Mouse (Mus musculus) subcutaneous adipose tissue, adult 2 months (tissue): ENCODE measurements around the gene Hist2h3b. TPM values are rescaled to one million over a fixed set of nuclear protein-coding genes. Genes with fewer than 3 reads are reported as not detected.

Experiments
- polyA plus RNA-seq: library from polyadenylated mRNA; depleted of rRNA; stranded (reverse); fragments of >200 nt; gene quantifications from 2 replicates; pipeline ENCODE4 v1.2.3, GENCODE M21; 2012; ENCODE audit warnings: low replicate concordance; rRNA removed

Hist2h3b gene
- 7.6 and 40.3 TPM in 2 replicates for polyA plus RNA-seq

GRCm38 (mm10) chr3:96268051-96268775 lies at the start of gene Hist2h3b:
TSS of gene Hist2h3b (plus strand) at chr3:96268654.

DNA sequence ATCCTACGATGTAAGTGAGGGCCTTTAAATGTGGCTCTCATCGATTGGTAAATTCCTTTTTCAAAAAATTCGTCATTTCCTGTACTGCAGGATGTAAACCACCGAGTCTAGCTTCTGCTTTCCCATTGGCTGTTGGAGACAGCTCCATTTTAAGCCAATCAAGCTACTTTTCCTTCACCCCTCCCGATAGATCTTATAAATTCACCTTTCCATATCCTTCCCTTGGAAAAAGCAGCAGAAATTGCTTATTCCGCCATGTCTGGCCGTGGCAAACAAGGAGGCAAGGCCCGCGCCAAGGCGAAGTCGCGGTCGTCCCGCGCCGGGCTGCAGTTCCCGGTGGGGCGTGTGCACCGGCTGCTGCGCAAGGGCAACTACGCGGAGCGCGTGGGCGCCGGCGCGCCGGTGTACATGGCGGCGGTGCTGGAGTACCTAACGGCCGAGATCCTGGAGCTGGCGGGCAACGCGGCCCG lies 48.8 kb upstream of the Hist2h3b start, which contains the start of the genes Bola1 and Hist2h2ab:
Gene Bola1, minus strand, starts transcription at position 49 of the 470 bp plus-strand sequence.
Gene Hist2h2ab, plus strand, starts transcription at position 205 of the 470 bp plus-strand sequence.

GRCm38 (mm10) chr3:96220765-96221639 lies 47.5 kb upstream of the Hist2h3b start, which contains the start of the genes Hist2h2ac and Hist2h2be:
TSS of gene Hist2h2ac (minus strand) at chr3:96220880.
TSS of gene Hist2h2be (plus strand) at chr3:96221119.

DNA sequence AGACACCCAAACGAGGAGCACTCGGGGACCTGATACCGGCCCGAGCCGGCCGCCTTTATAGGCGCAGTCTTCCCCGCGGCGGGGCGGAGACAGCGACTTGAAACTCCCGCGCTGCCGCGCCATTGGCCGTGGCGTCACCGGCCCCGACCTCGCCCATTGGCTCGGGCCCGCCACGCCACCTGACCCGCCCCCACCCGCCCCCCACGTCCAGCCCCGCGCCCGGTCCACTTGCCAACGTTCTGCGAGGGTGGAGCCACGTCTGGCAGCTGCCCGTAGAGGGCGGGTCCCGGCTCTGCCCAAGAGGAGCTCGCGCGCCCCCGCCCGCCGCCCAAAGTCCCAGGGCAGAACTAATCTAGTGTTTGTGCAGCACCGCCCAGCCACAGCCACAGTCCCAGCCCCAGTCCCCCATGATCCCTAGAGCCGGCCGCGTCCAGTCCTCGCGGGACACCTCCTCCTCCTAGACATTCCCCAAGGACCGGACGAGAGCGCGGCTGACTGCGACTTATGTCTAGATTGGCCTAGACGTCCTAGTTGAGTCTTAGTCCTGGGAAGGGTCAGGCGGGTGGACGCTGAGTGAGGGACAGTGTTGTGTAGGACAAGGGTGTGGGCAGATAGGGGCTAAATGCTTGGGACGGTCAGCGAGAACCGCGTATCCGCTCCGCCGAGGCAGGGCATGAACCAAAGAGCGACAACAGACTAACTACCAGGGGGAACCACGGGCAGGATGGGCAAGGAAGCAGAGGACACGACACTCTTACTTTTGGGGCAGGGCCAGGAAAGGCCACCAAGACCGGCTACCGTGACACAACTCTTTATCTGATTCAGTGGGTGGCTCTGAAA lies 29.3 kb upstream of the Hist2h3b start, which contains the start of gene Hist2h3c2:
Gene Hist2h3c2, minus strand, starts transcription at position 174 of the 840 bp plus-strand sequence.

DNA sequence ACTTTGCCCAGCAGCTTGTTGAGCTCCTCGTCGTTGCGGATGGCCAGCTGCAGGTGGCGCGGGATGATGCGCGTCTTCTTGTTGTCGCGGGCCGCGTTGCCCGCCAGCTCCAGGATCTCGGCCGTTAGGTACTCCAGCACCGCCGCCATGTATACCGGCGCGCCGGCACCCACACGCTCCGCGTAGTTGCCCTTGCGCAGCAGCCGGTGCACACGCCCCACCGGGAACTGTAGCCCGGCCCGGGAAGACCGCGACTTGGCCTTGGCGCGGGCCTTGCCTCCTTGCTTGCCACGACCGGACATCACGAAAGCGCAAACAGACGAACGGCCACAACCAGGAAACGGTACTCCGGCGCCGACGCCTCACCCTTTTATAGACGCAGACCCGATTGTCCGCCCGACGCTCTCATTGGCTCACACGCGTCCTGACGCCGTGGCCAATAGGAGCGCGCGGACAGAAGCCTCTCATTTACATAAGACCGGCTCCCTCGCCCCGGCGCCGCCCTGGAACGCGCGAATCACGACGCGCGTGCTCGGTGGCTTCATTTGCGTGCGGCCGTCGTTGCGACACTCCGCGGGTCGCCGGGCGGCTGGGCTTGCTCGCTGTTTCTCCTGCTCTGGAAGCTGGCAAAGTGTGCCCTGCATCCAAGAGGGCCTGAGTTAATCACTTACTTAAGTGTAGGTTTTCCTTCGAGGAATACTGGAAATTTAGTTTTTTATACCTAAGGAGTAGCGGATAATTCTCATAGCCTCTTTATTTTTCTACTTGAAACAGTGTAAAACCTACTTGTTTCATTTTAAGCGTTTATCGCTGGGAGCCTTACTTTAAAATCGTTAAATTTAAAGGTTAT lies 28.3 kb upstream of the Hist2h3b start, which contains the start of gene Hist2h2aa2:
Gene Hist2h2aa2, minus strand, starts transcription at position 328 of the 850 bp plus-strand sequence.

DNA sequence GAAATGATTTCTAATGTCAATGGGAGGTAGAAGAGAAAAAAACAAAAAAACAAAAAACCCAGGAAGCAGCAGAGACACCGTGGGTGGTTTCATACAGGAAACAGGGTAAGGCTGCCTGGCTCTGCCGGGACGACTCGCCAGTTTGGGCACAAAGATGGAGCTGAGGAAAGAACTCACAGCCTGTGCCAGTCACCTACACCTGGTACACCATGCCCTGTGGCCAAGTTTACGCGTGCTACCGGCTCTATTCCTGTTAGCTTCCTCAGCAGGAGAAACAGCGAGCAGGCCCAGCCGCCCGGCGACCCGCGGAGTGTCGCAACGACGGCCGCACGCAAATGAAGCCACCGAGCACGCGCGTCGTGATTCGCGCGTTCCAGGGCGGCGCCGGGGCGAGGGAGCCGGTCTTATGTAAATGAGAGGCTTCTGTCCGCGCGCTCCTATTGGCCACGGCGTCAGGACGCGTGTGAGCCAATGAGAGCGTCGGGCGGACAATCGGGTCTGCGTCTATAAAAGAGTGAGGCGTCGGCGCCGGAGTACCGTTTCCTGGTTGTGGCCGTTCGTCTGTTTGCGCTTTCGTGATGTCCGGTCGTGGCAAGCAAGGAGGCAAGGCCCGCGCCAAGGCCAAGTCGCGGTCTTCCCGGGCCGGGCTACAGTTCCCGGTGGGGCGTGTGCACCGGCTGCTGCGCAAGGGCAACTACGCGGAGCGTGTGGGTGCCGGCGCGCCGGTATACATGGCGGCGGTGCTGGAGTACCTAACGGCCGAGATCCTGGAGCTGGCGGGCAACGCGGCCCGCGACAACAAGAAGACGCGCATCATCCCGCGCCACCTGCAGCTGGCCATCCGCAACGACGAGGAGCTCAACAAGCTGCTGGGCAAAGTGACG lies 23.2 kb upstream of the Hist2h3b start, which contains the start of gene Hist2h2aa1:
Gene Hist2h2aa1, plus strand, starts transcription at position 495 of the 884 bp plus-strand sequence.

GRCm38 (mm10) chr3:96246427-96246856 lies 22.0 kb upstream of the Hist2h3b start, which contains the start of gene Hist2h3c1:
TSS of gene Hist2h3c1 (plus strand) at chr3:96246685.

DNA sequence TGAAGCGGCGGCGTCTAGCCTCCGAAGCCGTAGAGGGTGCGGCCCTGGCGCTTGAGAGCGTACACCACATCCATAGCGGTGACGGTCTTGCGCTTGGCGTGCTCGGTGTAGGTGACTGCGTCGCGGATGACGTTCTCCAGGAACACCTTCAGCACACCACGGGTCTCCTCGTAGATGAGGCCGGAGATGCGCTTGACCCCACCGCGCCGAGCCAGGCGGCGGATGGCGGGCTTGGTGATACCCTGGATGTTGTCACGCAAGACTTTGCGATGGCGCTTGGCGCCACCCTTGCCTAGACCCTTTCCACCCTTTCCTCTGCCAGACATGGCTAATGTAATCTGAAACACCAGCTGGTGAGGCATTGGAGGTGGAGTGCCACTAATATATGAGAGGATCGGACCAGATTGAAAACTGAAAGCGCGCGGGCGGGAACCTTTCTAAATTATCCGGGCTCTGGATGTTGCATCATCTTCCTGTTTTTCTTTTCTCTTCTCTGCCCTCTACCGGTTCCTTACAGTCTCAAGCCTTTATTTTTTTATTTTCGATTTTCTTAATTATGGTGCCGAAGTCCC lies 5.4 kb upstream of the Hist2h3b start, which contains the start of gene Hist2h4:
Gene Hist2h4, minus strand, starts transcription at position 333 of the 572 bp plus-strand sequence.

GRCm38 (mm10) chr3:96269511-96270474 lies 1.3 kb downstream of the Hist2h3b start, which contains the start of gene Hist2h2bb:
TSS of gene Hist2h2bb (plus strand) at chr3:96269752.

GRCm38 (mm10) chr3:96293787-96294186 lies 25.3 kb downstream of the Hist2h3b start, which contains the start of gene Fcgr1:
TSS of gene Fcgr1 (minus strand) at chr3:96293969.

Other genes starting within 250 kb of the Hist2h3b start
- gene Vps45, start 210.2 kb upstream of the Hist2h3b start, polyA plus RNA-seq = 6.9 and 8.3 TPM in 2 replicates
- gene Otud7b, start 164.1 kb upstream of the Hist2h3b start, polyA plus RNA-seq = 9.3 and 15.2 TPM in 2 replicates
- gene Mtmr11, start 106.7 kb upstream of the Hist2h3b start, polyA plus RNA-seq = 21.6 and 30.8 TPM in 2 replicates
- gene Sf3b4, start 96.3 kb upstream of the Hist2h3b start, polyA plus RNA-seq = 42.2 and 80.9 TPM in 2 replicates
- gene Sv2a, start 87.5 kb upstream of the Hist2h3b start, polyA plus RNA-seq = 1.5 and 9.7 TPM in 2 replicates
- 55.8 and 58.3 TPM in 2 replicates for gene Bola1, start 48.9 kb upstream of the Hist2h3b start, polyA plus RNA-seq
- 3.5 TPM in 1 of 2 replicates, not detected in the other for gene Hist2h2ab, start 48.8 kb upstream of the Hist2h3b start, polyA plus RNA-seq
- 1.6 and 9.3 TPM in 2 replicates for gene Hist2h2ac, start 47.8 kb upstream of the Hist2h3b start, polyA plus RNA-seq
- gene Hist2h2be, start 47.5 kb upstream of the Hist2h3b start, polyA plus RNA-seq = 4.4 and 6.0 TPM in 2 replicates
- 33.9 and 43.2 TPM in 2 replicates for gene Hist2h3c2, start 29.5 kb upstream of the Hist2h3b start, polyA plus RNA-seq
- gene Hist2h2aa2, start 28.4 kb upstream of the Hist2h3b start, polyA plus RNA-seq = 97.9 and 418 TPM in 2 replicates
- gene Hist2h2aa1, start 23.2 kb upstream of the Hist2h3b start, polyA plus RNA-seq = 300 and 841 TPM in 2 replicates
- not detected in 2 replicates for gene Hist2h3c1, start 22.0 kb upstream of the Hist2h3b start, polyA plus RNA-seq
- gene Hist2h4, start 5.3 kb upstream of the Hist2h3b start, polyA plus RNA-seq = 1.4 and 5.8 TPM in 2 replicates
- 0.57 and 1.7 TPM in 2 replicates for gene Hist2h2bb, start 1.1 kb downstream of the Hist2h3b start, polyA plus RNA-seq
- 3.7 and 10.2 TPM in 2 replicates for gene Fcgr1, start 25.3 kb downstream of the Hist2h3b start, polyA plus RNA-seq
- not detected in 2 replicates for gene BC107364, start 183.7 kb downstream of the Hist2h3b start, polyA plus RNA-seq